Mouse (Mus musculus): ENCODE results near the gene Dgkz. TPM values are rescaled to one million over a fixed set of nuclear protein-coding genes. Genes with fewer than 3 reads are reported as not detected.

Dgkz gene
- total and polyA plus RNA-seq, 2 experiments from 2014 or later: 31.4 to 112 TPM

DNA sequence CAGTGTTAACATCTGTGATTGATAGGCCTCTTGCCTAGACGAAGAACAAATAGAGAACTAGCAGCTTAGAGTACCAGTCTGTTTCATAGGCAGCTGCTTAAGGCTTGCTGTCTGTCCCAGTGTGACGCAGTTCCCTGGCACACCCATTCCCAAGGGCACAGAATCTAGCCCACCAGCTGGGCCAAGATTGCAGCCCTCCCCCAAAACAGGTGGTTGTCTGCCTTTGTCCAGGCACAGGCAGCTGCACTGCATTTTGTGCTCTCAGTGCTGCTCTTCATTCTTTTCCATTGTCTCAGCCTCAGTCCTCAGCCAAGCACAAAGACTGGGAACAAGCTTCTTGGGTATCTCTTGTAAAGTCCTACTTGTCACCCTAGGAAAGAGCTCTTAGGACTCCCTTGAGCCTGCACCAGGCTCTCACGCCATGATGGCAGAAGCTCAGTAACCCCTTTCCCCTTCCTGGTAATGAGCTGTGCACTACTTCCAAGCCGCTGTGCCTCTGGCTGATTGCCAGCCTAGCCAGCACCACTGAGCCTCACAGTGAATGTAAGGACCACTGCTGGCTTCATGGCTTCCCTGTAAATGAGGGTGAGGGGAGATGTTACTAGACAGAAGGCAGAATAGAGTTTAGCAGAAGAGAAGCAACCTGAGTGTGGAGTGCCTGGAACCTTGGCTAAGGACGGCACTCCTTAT, 70.9 kb downstream of the Dgkz start:
- DNase-seq (peak; percentile 68), ATAC-seq (peak; percentile 85)
- 28% methylated on average over 5 of the region's 5 CpGs for WGBS
- Histone ChIP-seq H3K4me1 (ENCODE audit: insufficient read depth) (no peaks in the 10 kb centered on the region), H3K27ac (ENCODE audit: low read depth, low read length) (peak overlapping the region; percentile 11), H3K9me3 (ENCODE audit: low read length) (no peaks in the 10 kb centered on the region), H3K4me3 (ENCODE audit: low read depth, low read length) (no peak overlapping the region), H3K27me3 (ENCODE audit: insufficient read depth, low read length) (no peaks in the 10 kb centered on the region), H3K9ac (no peak overlapping the region; the same call in 1 of the 2 replicates), H3K36me3 (ENCODE audit: insufficient read depth) (peaks cover 24% of the 10 kb centered on the region), H3K4me2 (ENCODE audit: low read depth) (no peak overlapping the region)
- TF ChIP-seq CTCF (IDR thresholded peaks at IDR 0.05; ENCODE audit: low read depth): no peak

DNA sequence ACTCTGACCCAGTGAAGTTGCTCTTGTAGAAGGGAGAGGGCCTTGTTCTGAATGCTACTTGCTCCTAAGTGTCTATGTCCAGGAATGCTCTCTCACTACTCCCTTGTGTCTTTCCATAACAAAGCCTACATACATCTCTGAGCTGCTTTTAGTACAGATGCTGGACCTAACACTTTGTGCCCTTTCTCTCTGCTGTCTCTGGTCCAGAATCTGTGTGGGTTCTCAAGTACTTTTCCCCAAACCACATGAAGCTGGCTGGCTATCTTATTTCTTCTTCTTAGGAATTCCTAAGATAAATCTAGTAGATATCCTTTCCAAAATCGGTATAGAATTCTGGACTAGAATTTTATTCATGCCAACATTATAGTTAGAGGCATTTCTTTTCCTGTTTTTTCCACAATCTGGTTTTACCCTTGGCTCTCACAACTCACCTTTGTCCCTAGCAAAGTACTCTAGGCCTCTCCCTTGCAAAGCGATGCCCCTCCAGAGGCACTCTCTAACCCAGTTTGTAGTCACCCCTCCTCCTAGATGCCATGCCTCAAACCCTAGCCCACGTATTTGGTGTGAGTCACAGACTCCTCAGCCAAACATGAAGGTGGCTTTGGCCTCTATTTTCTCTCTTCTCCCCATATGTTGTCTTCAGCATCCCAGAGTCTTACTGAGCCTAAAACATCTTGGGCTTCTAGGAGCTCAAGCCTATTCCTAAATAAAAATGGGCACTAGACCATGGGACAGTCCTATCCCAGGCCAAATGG, 72.3 kb downstream of the Dgkz start:
- Histone ChIP-seq H3K27me3 (ENCODE audit: insufficient read depth, low read length) (no peaks in the 10 kb centered on the region), H3K4me2 (ENCODE audit: low read depth) (no peak overlapping the region), H3K9ac (no peak overlapping the region), H3K27ac (ENCODE audit: low read depth, low read length) (no peak overlapping the region), H3K4me1 (ENCODE audit: insufficient read depth) (no peaks in the 10 kb centered on the region), H3K9me3 (ENCODE audit: low read length) (no peaks in the 10 kb centered on the region), H3K36me3 (ENCODE audit: insufficient read depth) (peaks cover 19% of the 10 kb centered on the region), H3K4me3 (ENCODE audit: low read depth, low read length) (no peak overlapping the region)
- DNase-seq (no peak), ATAC-seq (no peak)
- 92% methylated on average over 3 of the region's 3 CpGs for WGBS
- no peak for TF ChIP-seq CTCF (IDR thresholded peaks at IDR 0.05; ENCODE audit: low read depth)

DNA sequence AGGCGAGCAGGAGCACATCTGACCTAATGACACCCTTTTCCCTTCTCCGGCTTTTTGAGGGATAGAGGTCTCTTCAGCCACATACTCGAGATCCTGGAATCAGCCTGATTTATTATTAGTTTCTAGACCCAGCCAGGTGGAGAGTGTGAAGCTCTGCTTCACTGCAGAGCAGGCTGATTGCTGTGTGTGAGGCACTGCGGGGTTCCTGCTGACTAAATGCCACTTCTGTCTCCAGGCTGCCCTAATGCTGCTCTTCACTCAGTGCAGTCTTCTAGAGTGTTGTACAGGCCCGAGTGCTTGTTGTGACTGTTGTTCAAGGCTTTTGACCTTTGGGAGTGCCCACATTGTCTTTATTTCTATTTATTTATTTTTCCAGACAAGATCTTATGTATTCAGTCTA, 73.3 kb downstream of the Dgkz start:
- ATAC-seq (no peak), DNase-seq (no peak)
- no peaks in the 10 kb centered on the region for H3K27me3 ChIP-seq (ENCODE audit: insufficient read depth, low read length)
- no peak overlapping the region for H3K27ac ChIP-seq (ENCODE audit: low read depth, low read length)
- peaks cover 19% of the 10 kb centered on the region for H3K36me3 ChIP-seq (ENCODE audit: insufficient read depth)
- no peak overlapping the region for H3K4me2 ChIP-seq (ENCODE audit: low read depth)
- WGBS: 69% methylated on average over 5 of the region's 5 CpGs
- H3K4me1 ChIP-seq (ENCODE audit: insufficient read depth): no peaks in the 10 kb centered on the region
- no peaks in the 10 kb centered on the region for H3K9me3 ChIP-seq (ENCODE audit: low read length)
- no peak for TF ChIP-seq CTCF (IDR thresholded peaks at IDR 0.05; ENCODE audit: low read depth)
- H3K9ac ChIP-seq: no peak overlapping the region
- no peak overlapping the region for H3K4me3 ChIP-seq (ENCODE audit: low read depth, low read length)

DNA sequence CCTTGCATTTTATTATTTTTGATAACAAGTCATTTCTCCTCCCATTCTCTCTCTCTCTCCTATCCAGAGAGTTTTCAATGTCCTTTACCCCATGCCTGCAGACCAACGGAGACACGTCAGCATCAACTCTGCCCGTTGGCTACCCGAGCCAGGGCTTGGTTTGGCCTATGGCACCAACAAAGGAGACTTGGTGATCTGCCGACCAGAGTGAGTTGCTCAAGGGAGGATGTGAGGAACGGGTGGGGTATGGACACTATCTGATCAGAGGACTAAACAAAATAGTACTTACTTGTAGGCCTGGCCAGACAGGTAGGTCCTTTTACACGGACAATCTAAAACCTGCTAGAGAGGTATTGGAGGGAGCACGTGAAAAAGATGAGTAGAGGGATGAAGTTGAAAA, 75.2 kb downstream of the Dgkz start:
- no peak for TF ChIP-seq CTCF (IDR thresholded peaks at IDR 0.05; ENCODE audit: low read depth)
- WGBS: 94% methylated on average over 8 of the region's 8 CpGs
- DNase-seq: no peak
- Histone ChIP-seq H3K27me3 (ENCODE audit: insufficient read depth, low read length) (no peaks in the 10 kb centered on the region), H3K9me3 (ENCODE audit: low read length) (no peaks in the 10 kb centered on the region), H3K9ac (no peak overlapping the region), H3K36me3 (ENCODE audit: insufficient read depth) (peaks cover 19% of the 10 kb centered on the region), H3K4me1 (ENCODE audit: insufficient read depth) (no peaks in the 10 kb centered on the region), H3K4me3 (ENCODE audit: low read depth, low read length) (no peak overlapping the region), H3K27ac (ENCODE audit: low read depth, low read length) (no peak overlapping the region), H3K4me2 (ENCODE audit: low read depth) (no peak overlapping the region)
- no peak for ATAC-seq

DNA sequence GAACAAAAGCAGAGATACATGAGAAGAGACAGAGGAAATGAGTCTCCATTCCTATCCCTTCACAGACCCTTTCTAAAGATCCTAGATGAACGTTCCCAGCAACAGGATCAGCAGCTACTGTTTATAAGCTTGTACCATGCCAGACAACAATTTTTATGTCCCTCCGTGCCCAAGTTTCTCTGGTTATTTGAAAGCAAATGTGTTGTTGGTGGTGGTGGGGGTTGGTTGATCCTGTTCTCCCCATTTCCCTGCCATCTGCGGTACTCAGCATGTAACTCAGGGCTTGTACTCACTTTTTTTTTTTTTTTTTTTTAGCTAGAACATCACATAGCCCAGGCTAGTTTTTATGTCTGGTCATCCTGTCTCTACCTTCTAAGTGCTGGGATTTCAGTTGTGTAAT, 76.5 kb downstream of the Dgkz start:
- Histone ChIP-seq H3K9me3 (ENCODE audit: low read length) (no peaks in the 10 kb centered on the region), H3K4me2 (ENCODE audit: low read depth) (no peak overlapping the region), H3K27ac (ENCODE audit: low read depth, low read length) (no peak overlapping the region), H3K9ac (no peak overlapping the region), H3K4me3 (ENCODE audit: low read depth, low read length) (no peak overlapping the region), H3K27me3 (ENCODE audit: insufficient read depth, low read length) (no peaks in the 10 kb centered on the region), H3K4me1 (ENCODE audit: insufficient read depth) (no peaks in the 10 kb centered on the region), H3K36me3 (ENCODE audit: insufficient read depth) (peaks cover 19% of the 10 kb centered on the region)
- DNase-seq: no peak
- 90% methylated on average over 3 of the region's 3 CpGs for WGBS
- no peak for TF ChIP-seq CTCF (IDR thresholded peaks at IDR 0.05; ENCODE audit: low read depth)
- ATAC-seq: no peak

DNA sequence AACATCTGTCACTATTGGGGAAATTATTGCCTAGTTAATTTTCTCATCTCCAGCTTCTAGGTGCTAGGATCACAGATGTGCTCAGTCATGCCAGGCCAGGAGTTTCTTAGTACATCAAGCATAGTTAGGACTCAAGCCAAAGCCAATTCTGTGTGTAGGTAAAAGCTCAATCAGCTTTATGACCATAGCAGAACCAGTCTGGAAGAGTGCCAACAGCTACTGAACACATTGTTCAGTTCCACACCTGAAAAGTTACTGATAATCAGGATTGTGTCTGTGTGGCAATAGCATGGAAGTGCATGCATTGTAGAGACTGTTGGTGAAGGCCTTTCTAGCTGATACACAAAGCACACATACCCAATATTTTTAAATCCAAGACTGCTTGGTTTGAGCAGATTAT, 77.7 kb downstream of the Dgkz start:
- Histone ChIP-seq H3K9ac (no peak overlapping the region), H3K27ac (ENCODE audit: low read depth, low read length) (no peak overlapping the region), H3K4me2 (ENCODE audit: low read depth) (no peak overlapping the region), H3K27me3 (ENCODE audit: insufficient read depth, low read length) (no peaks in the 10 kb centered on the region), H3K4me1 (ENCODE audit: insufficient read depth) (no peaks in the 10 kb centered on the region), H3K4me3 (ENCODE audit: low read depth, low read length) (no peak overlapping the region), H3K9me3 (ENCODE audit: low read length) (no peaks in the 10 kb centered on the region), H3K36me3 (ENCODE audit: insufficient read depth) (peaks cover 19% of the 10 kb centered on the region)
- ATAC-seq (no peak), DNase-seq (no peak)
- TF ChIP-seq CTCF (IDR thresholded peaks at IDR 0.05; ENCODE audit: low read depth): no peak

DNA sequence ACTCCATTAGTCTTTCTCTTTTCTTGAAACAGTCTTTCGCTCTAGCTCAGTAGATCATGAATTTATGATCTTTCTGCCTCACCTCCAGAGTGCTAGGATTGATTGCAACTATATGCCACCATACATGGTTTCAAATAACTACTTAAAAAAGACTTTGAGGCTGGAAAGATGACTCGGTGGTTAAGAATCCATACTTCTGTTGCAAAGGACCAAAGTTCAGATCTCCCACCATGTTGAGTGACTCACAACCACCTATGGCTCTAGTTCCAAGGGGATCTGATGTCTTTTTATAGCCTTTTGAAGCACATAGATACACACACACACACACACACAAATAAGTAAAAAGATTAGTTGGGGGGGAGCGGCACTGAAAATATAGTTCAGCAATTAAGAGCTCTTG, 80.3 kb downstream of the Dgkz start:
- peaks cover 7% of the 10 kb centered on the region; the same call in 1 of the 2 replicates for H3K36me3 ChIP-seq (ENCODE audit: insufficient read depth)
- no peaks in the 10 kb centered on the region for H3K9me3 ChIP-seq (ENCODE audit: low read length)
- H3K4me2 ChIP-seq (ENCODE audit: low read depth): no peak overlapping the region
- WGBS: 95% methylated on average over 3 of the region's 3 CpGs
- no peaks in the 10 kb centered on the region for H3K27me3 ChIP-seq (ENCODE audit: insufficient read depth, low read length)
- H3K27ac ChIP-seq (ENCODE audit: low read depth, low read length): no peak overlapping the region
- no peak overlapping the region for H3K9ac ChIP-seq
- no peak for TF ChIP-seq CTCF (IDR thresholded peaks at IDR 0.05; ENCODE audit: low read depth)
- no peaks in the 10 kb centered on the region for H3K4me1 ChIP-seq (ENCODE audit: insufficient read depth)
- no peak overlapping the region for H3K4me3 ChIP-seq (ENCODE audit: low read depth, low read length)
- DNase-seq: no peak
- no peak for ATAC-seq

All from forebrain, postnatal 0 days (tissue).